Mouse (Mus musculus) hindbrain, embryonic 12.5 days (tissue): ENCODE data around the gene Mnat1. TPM values are rescaled to one million over a fixed set of nuclear protein-coding genes. Genes with fewer than 3 reads are reported as not detected.
"Not testable (repeated sequence)": the region's sequence is repeated elsewhere in the genome, so short reads cannot be mapped to it uniquely, and the experiment has no call there.

Source experiments
- ATAC-seq: fragments of 200-750 bp; cut with Nextera tagmentation; 2 replicates; pipeline ENCODE4 v1.8.0; 2017; ENCODE audit warnings: moderate TSS enrichment; ENCODE audit not compliant: low FRiP score
- H3K27ac ChIP-seq: fragments of 300-500 bp; sonication (generic); 2 replicates; pipeline ENCODE4 v1.5.1; 2016; ENCODE audit warnings: mild to moderate bottlenecking
- H3K27me3 ChIP-seq: fragments of 300-500 bp; sonication (generic); 2 replicates; pipeline ENCODE4 v1.6.1; 2016; ENCODE audit warnings: mild to moderate bottlenecking
- H3K36me3 ChIP-seq: fragments of 300-500 bp; sonication (generic); 2 replicates; pipeline ENCODE4 v1.6.1; 2016; ENCODE audit warnings: mild to moderate bottlenecking
- H3K4me1 ChIP-seq: fragments of 300-500 bp; sonication (generic); 2 replicates; pipeline ENCODE4 v1.6.1; 2016
- H3K4me2 ChIP-seq: fragments of 300-500 bp; sonication (generic); replicated peaks from 2 replicates; pipeline ENCODE4 v1.6.1; 2016; ENCODE audit warnings: mild to moderate bottlenecking
- H3K4me3 ChIP-seq: fragments of 300-500 bp; sonication (generic); 2 replicates; pipeline ENCODE4 v1.5.1; 2016; ENCODE audit warnings: mild to moderate bottlenecking
- H3K9ac ChIP-seq: fragments of 300-500 bp; sonication (generic); 2 replicates; pipeline ENCODE4 v1.6.1; 2016; ENCODE audit warnings: mild to moderate bottlenecking, moderate library complexity
- H3K9me3 ChIP-seq: fragments of 300-500 bp; sonication (generic); replicated peaks from 2 replicates; pipeline ENCODE4 v1.6.1; 2016; ENCODE audit warnings: mild to moderate bottlenecking
- WGBS: fragments of 180-500 bp; shearing (Covaris S2); methylation state at CpG from one replicate; pipeline ENCODE4 v1.1.7; 2016; 5-methylcytosine and 5-hydroxymethylcytosine counted together
- polyA plus RNA-seq: library from polyadenylated mRNA; unstranded; fragments of >200 nt; fragmentation: Nextera tagmentation; extraction: Ambion mirVana; gene quantifications from 2 replicates; pipeline ENCODE4 v1.2.1, GENCODE M21; 2016

Gene Mnat1
- 26.4 and 27.5 TPM in 2 replicates for polyA plus RNA-seq

DNA sequence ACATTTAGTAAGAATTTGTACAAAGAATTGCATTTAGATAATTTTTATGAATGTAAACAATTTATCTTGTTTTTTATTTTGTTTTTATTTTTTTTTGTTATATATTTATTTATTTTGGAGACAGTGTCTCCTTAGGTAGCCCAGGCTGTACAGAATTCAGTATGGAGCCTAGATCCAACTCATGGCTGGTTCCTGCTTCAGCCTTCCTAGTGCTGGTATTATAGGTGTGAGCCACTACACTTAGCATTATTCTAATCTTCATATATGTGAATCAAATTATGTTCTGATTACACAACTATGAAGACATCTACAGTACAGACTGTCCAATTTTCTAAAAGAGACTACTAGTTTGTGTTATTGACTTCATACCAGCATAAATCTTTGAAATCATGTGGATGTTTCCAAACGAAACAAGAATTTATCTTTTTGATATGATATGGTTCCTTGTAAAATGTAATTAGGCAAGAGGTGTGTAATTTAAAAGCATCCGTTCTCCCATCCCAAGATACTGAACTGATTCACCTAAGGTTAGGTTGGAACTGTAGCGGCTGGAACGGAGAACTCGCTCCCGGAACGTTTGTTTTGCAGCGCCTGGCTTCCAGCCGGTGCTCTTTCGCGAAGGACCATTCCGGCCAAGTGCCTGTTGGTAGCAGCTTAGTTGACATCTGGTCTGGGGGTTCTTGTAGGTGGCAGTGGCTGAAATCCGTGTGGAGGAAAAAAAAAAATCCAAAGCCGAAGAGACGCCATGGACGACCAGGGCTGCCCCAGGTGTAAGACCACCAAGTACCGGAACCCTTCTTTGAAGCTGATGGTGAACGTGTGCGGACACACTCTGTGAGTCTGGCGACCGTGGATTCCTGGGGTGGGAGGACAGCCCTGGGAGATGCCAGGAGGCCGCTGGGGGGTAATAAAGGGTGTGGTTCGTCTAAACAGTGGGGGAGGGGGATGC is at the start of gene Mnat1:
TSS of gene Mnat1 (plus strand) at position 625 of the 949 bp plus-strand sequence.
- Histone ChIP-seq H3K9ac (peak within 1 kb of the TSS; percentile 71), H3K4me3 (peak within 1 kb of the TSS; percentile 62), H3K27ac (no peak within 1 kb of the TSS), H3K27me3 (no peaks in the 10 kb centered on the region), H3K9me3 (no peaks in the 10 kb centered on the region), H3K4me1 (peaks cover 6% of the 10 kb centered on the region; the same call in 1 of the 2 replicates), H3K4me2 (peak within 1 kb of the TSS; percentile 57), H3K36me3 (no peaks in the 10 kb centered on the region)
- WGBS, result 2% methylated on average over 23 of the region's 23 CpGs
- ATAC-seq, result peak; percentile 80

DNA sequence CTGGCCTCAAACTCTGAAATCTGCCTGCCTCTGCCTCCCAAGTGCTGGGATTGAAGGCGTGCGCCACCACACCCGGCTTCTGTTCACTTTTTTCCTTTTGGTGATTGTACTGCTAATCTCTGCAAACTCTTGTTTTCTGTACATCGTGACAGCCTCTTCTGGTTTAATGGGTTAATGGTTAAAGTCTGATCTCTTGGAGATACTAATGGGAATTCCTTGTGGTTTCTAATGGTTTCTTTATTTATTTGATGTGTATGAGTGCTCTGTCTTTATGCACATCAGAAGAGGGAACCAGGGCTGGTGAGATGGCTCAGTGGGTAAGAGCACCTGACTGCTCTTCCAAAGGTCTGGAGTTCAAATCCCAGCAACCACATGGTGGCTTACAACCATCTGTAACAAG is 41.7 kb upstream of the Mnat1 start:
- H3K4me1 ChIP-seq, H3K27me3 ChIP-seq, H3K4me2 ChIP-seq, H3K27ac ChIP-seq, H3K9ac ChIP-seq, H3K9me3 ChIP-seq, H3K4me3 ChIP-seq, H3K36me3 ChIP-seq, ATAC-seq: not testable (repeated sequence)
- WGBS, result 96% methylated on average over 4 of the region's 4 CpGs

- Histone ChIP-seq H3K27me3 (no peaks in the 10 kb centered on the region), H3K4me3 (no peak overlapping the region), H3K4me2 (no peak overlapping the region), H3K9ac (no peak overlapping the region), H3K4me1 (no peaks in the 10 kb centered on the region), H3K27ac (no peak overlapping the region), H3K36me3 (no peaks in the 10 kb centered on the region), H3K9me3 (no peaks in the 10 kb centered on the region)
- ATAC-seq, result no peak
- WGBS, result 87% methylated on average over 4 of the region's 4 CpGs
These were observed 39.7 kb upstream of the Mnat1 start for GRCm38 (mm10) chr12:73083773-73084172.

DNA sequence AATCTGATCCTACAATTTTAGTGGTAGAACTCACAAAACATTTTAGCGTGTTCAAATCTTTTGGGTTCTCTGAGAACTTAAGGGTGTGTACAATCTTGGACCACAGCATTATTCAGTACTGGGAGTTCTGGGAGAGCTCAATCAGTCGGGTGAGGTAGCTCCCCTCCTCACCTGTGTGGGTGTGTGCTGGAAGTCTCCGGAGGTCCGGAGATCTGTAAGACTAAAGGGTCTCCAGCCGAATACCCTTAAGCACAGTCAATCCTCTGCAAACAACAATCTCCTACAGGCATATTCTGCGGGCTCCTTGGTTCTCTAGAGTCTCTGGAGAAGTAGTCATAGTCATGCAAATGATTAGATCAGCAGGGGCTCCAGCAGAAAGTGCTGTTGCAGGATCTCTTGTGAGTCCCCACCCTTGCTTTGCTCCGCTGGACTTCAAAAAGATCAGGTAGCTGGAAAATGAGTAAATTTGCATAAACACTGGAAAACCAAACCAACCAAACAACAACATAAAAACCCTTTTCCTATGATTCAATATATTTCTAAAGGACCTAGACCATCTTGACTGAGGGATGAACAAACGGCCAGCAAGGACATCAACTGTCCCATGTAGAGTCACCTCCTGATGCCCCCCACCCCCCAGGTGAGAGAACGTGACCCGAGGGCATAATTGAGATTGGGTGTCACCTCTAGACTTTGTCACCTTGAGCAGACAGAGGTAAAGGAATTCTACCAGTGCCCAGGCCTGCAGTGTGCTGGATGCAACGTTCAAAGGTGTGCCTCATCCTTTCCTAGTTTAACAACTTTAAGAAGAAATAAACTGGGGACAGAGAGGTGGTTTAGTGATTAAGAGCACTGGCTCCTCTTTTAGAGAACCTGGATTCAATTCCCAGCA is 37.5 kb upstream of the Mnat1 start:
- no peak overlapping the region for H3K27ac ChIP-seq
- H3K4me2 ChIP-seq, result no peak overlapping the region
- H3K36me3 ChIP-seq, result no peaks in the 10 kb centered on the region
- no peak overlapping the region for H3K4me3 ChIP-seq
- H3K4me1 ChIP-seq, result no peaks in the 10 kb centered on the region
- no peaks in the 10 kb centered on the region for H3K9me3 ChIP-seq
- H3K9ac ChIP-seq, result no peak overlapping the region
- no peak for ATAC-seq
- no peaks in the 10 kb centered on the region for H3K27me3 ChIP-seq
- 31% methylated on average over 11 of the region's 11 CpGs for WGBS

GRCm38 (mm10) chr12:73087086-73087485 is 36.4 kb upstream of the Mnat1 start:
- no peaks in the 10 kb centered on the region for H3K36me3 ChIP-seq
- no peaks in the 10 kb centered on the region for H3K27me3 ChIP-seq
- no peaks in the 10 kb centered on the region for H3K9me3 ChIP-seq
- no peaks in the 10 kb centered on the region for H3K4me1 ChIP-seq
- no peak overlapping the region for H3K4me3 ChIP-seq
- no peak overlapping the region for H3K4me2 ChIP-seq
- no peak for ATAC-seq
- no peak overlapping the region for H3K27ac ChIP-seq
- H3K9ac ChIP-seq, result no peak overlapping the region
- WGBS, result 86% methylated on average over 7 of the region's 7 CpGs

DNA sequence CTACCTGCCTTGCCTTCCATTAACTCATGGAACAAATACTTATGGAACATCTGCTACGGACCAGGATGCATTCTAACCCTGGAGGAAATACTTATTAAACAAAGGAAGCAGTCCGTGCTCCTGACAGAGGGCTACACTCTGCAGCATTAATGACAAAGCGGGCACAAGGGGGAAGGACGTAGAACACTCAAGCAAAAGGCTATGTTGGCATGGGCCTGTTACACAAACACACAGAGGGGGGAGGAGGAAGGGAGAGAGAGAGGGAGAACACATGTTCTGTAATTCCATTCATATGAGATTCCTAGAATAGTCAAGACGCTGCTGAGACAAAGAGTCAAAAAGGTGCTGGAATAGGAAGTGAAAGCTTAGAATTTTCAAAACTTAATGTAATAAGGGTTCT is 35.0 kb upstream of the Mnat1 start:
- Histone ChIP-seq H3K9me3 (no peaks in the 10 kb centered on the region), H3K9ac (no peak overlapping the region), H3K4me1 (no peaks in the 10 kb centered on the region), H3K36me3 (no peaks in the 10 kb centered on the region), H3K27ac (no peak overlapping the region), H3K27me3 (no peaks in the 10 kb centered on the region), H3K4me2 (no peak overlapping the region), H3K4me3 (no peak overlapping the region)
- 75% methylated on average over 5 of the region's 5 CpGs for WGBS
- no peak for ATAC-seq

DNA sequence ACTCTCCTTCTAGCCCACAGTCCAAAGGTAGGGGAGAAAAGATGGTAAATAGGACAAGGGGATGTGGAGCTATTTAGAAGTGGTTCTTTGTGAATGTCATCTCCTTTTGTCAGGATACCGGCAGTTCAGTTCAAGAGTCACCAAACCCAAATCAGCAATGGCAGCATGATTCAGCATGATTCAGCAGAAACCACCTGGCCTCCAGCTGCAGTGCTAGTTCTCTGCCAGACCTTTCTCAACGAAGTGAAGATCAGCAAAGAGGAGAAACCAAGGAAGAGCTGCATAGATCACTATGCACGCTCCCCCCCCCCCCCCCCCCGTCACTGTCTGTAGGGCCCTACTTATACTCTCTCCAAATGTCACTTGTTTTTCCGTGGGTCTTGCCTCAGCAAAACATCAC is 34.6 kb upstream of the Mnat1 start:
- H3K9me3 ChIP-seq, result no peaks in the 10 kb centered on the region
- H3K4me2 ChIP-seq, result no peak overlapping the region
- no peaks in the 10 kb centered on the region for H3K4me1 ChIP-seq
- H3K36me3 ChIP-seq, result no peaks in the 10 kb centered on the region
- no peak for ATAC-seq
- H3K4me3 ChIP-seq, result no peak overlapping the region
- WGBS, result 45% methylated on average over 5 of the region's 5 CpGs
- H3K9ac ChIP-seq, result no peak overlapping the region
- H3K27ac ChIP-seq, result no peak overlapping the region
- no peaks in the 10 kb centered on the region for H3K27me3 ChIP-seq

DNA sequence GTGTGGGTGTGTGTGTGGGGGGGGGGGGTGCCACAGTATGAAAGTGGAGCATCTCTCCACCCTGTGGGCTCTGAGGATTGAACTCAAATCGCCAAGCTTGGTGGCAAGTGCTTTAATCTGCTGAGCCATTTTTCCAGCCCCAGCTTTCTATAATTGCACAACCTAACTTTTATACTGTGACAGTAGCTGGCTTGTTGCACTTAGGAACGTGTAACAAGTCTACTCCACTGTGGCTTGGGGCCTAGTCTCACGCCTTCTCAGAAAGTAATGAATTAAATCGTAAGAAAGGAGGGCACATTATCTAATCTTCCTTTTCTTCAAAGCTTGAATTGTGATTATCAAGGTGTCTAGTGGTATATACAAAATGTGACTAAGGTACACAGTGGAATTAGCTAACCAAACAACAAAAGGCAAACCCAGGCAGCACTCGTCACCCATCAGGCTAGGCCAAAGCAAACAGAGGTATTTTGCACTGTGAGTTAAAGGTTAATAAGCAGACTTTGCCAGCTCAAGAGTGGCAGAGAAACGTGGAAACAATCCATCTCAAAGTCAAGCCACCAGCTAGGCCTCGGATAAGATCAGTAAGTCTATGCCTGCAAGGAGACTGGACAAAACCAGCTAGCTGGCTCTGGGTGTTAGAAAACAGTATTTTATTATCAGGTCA is 32.7 kb upstream of the Mnat1 start:
- Histone ChIP-seq H3K4me1 (no peaks in the 10 kb centered on the region), H3K27ac (no peak overlapping the region), H3K36me3 (no peaks in the 10 kb centered on the region), H3K9me3 (no peaks in the 10 kb centered on the region), H3K4me2 (no peak overlapping the region), H3K9ac (no peak overlapping the region), H3K27me3 (no peaks in the 10 kb centered on the region), H3K4me3 (no peak overlapping the region)
- ATAC-seq, result no peak
- whole genome bisulfite sequencing, result 78% methylated on average over 7 of the region's 7 CpGs

GRCm38 (mm10) chr12:73094189-73094588 is 29.3 kb upstream of the Mnat1 start:
- no peak overlapping the region for H3K9ac ChIP-seq
- no peak overlapping the region for H3K4me3 ChIP-seq
- no peak overlapping the region for H3K27ac ChIP-seq
- no peaks in the 10 kb centered on the region for H3K4me1 ChIP-seq
- no peaks in the 10 kb centered on the region for H3K9me3 ChIP-seq
- no peak overlapping the region for H3K4me2 ChIP-seq
- no peak for ATAC-seq
- no peaks in the 10 kb centered on the region for H3K36me3 ChIP-seq
- no peaks in the 10 kb centered on the region for H3K27me3 ChIP-seq
- WGBS, result 78% methylated on average over 2 of the region's 2 CpGs

DNA sequence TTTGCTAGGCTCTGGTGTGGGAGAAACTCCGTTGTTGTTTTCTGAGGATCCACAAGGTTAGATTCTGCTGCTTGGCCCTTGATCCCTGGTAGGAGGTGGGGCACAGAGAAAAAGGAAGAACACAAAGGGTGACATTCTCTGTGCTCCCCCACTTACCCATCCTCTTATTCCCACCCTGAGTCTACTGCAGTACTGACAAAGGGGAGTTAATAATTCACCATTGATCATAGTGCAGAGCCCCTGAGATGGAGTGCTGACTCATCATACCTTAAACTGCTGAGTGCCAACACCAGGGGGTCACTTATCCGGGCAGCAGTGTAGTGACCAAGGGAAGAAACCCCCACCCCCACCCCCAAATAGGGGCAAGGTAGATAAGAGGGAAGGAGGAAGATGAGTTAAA is 28.9 kb upstream of the Mnat1 start:
- H3K36me3 ChIP-seq, result no peaks in the 10 kb centered on the region
- H3K27ac ChIP-seq, result no peak overlapping the region
- no peak for ATAC-seq
- no peak overlapping the region for H3K4me2 ChIP-seq
- H3K4me1 ChIP-seq, result no peaks in the 10 kb centered on the region
- no peaks in the 10 kb centered on the region for H3K27me3 ChIP-seq
- 34% methylated on average over 2 of the region's 2 CpGs for WGBS
- H3K9ac ChIP-seq, result no peak overlapping the region
- H3K9me3 ChIP-seq, result no peaks in the 10 kb centered on the region
- H3K4me3 ChIP-seq, result no peak overlapping the region

- ATAC-seq, H3K4me1 ChIP-seq, H3K27ac ChIP-seq, H3K4me3 ChIP-seq, H3K4me2 ChIP-seq, H3K9me3 ChIP-seq, H3K27me3 ChIP-seq, H3K36me3 ChIP-seq, H3K9ac ChIP-seq: not testable (repeated sequence)
- 90% methylated on average over 5 of the region's 5 CpGs for WGBS
These were observed 27.3 kb upstream of the Mnat1 start for GRCm38 (mm10) chr12:73096177-73096576.

- WGBS, result 89% methylated on average over 4 of the region's 4 CpGs
- Histone ChIP-seq H3K4me1 (no peaks in the 10 kb centered on the region), H3K27ac (no peak overlapping the region), H3K4me2 (no peak overlapping the region), H3K36me3 (peaks cover 11% of the 10 kb centered on the region), H3K9ac (no peak overlapping the region), H3K9me3 (no peaks in the 10 kb centered on the region), H3K4me3 (no peak overlapping the region), H3K27me3 (no peaks in the 10 kb centered on the region)
- ATAC-seq, result no peak
These were observed 24.9 kb upstream of the Mnat1 start for GRCm38 (mm10) chr12:73098593-73098992.
